Mouse (Mus musculus) skeletal muscle tissue, postnatal 0 days (tissue): Measurements from ENCODE around the gene Amigo3. TPM values are rescaled to one million over a fixed set of nuclear protein-coding genes. Genes with fewer than 3 reads are reported as not detected.

Source experiments
- microRNA-seq, 2 experiments: library from miRNA; unstranded; fragments of <30 nt; microRNA quantifications; one replicate each; pipeline ENCODE4; 2016
- polyA plus RNA-seq: library from polyadenylated mRNA; unstranded; fragments of >200 nt; fragmentation: Nextera tagmentation; extraction: Ambion mirVana; gene quantifications from 2 replicates; pipeline ENCODE4 v1.2.1, GENCODE M21; 2015

Gene Amigo3
- polyA plus RNA-seq: 0.86 and 1.2 TPM in 2 replicates

GRCm38 (mm10) chr9:108052885-108053664, at the start of gene Amigo3:
TSS of gene Amigo3 (plus strand) at chr9:108053159.

GRCm38 (mm10) chr9:108049016-108049455, 3.9 kb upstream of the Amigo3 start, which contains the start of gene Gmppb:
TSS of gene Gmppb (plus strand) at chr9:108049242.

GRCm38 (mm10) chr9:108080168-108080567, 27.2 kb downstream of the Amigo3 start, which contains the start of gene Mst1:
TSS of gene Mst1 (plus strand) at chr9:108080436.

GRCm38 (mm10) chr9:108082988-108083431, 30.1 kb downstream of the Amigo3 start, which contains the start of gene Rnf123:
TSS of gene Rnf123 (minus strand) at chr9:108083346.

GRCm38 (mm10) chr9:108094184-108094941, 41.4 kb downstream of the Amigo3 start, which contains the start of gene Apeh:
TSS of gene Apeh (minus strand) at chr9:108094606.

Small RNA genes within 50 kb of the gene (microRNA-seq; reads per million reads assigned to microRNA genes)
- gene Gm47303: 0 reads per million in 2 experiments
- 0 reads per million in 2 experiments for gene Mir7088

Other genes starting within 250 kb of the Amigo3 start
- gene Rbm6, start 179.9 kb upstream of the Amigo3 start, polyA plus RNA-seq: 24.1 and 26.4 TPM in 2 replicates
- 5.9 and 6.6 TPM in 2 replicates for gene Mon1a, start 165.0 kb upstream of the Amigo3 start, polyA plus RNA-seq
- 2.4 and 3.3 TPM in 2 replicates for gene Mst1r, start 146.3 kb upstream of the Amigo3 start, polyA plus RNA-seq
- gene Actl11, start 124.7 kb upstream of the Amigo3 start, polyA plus RNA-seq: not detected in 2 replicates
- gene Camkv, start 117.5 kb upstream of the Amigo3 start, polyA plus RNA-seq: 0.43 and 0.68 TPM in 2 replicates
- gene Traip, start 103.0 kb upstream of the Amigo3 start, polyA plus RNA-seq: 3.4 and 4.0 TPM in 2 replicates
- 16.0 and 16.9 TPM in 2 replicates for gene Uba7, start 77.7 kb upstream of the Amigo3 start, polyA plus RNA-seq
- 0.50 and 0.72 TPM in 2 replicates for gene Gm20661, start 70.1 kb upstream of the Amigo3 start, polyA plus RNA-seq
- 31.7 and 41.4 TPM in 2 replicates for gene Inka1, start 67.3 kb upstream of the Amigo3 start, polyA plus RNA-seq
- 1.4 and 1.7 TPM in 2 replicates for gene Cdhr4, start 60.7 kb upstream of the Amigo3 start, polyA plus RNA-seq
- not detected in 2 replicates for gene Gm20662, start 56.8 kb upstream of the Amigo3 start, polyA plus RNA-seq
- 23.7 and 26.7 TPM in 2 replicates for gene Ip6k1, start 50.7 kb upstream of the Amigo3 start, polyA plus RNA-seq
- 14.2 and 16.8 TPM in 2 replicates for gene Gmppb, start 3.9 kb upstream of the Amigo3 start, polyA plus RNA-seq
- gene Mst1, start 27.3 kb downstream of the Amigo3 start, polyA plus RNA-seq: 0.19 and 0.44 TPM in 2 replicates
- gene Rnf123, start 30.2 kb downstream of the Amigo3 start, polyA plus RNA-seq: 24.1 and 31.9 TPM in 2 replicates
- gene Apeh, start 41.4 kb downstream of the Amigo3 start, polyA plus RNA-seq: 25.7 and 28.6 TPM in 2 replicates
- gene Bsn, start 137.2 kb downstream of the Amigo3 start, polyA plus RNA-seq: 0.12 and 0.13 TPM in 2 replicates
- gene Dag1, start 210.8 kb downstream of the Amigo3 start, polyA plus RNA-seq: 160 and 165 TPM in 2 replicates
- 13.9 and 14.8 TPM in 2 replicates for gene Nicn1, start 237.3 kb downstream of the Amigo3 start, polyA plus RNA-seq
- gene Amt, start 243.7 kb downstream of the Amigo3 start, polyA plus RNA-seq: 2.1 and 2.4 TPM in 2 replicates